Mouse (Mus musculus) intestine, embryonic 16.5 days (tissue): ENCODE data around the gene Ccdc24. TPM values are rescaled to one million over a fixed set of nuclear protein-coding genes. Genes with fewer than 3 reads are reported as not detected.
A peak's percentile ranks its signal among the peaks of the same experiment; 100 is the strongest.

Experiments used
- ATAC-seq: fragments of 200-750 bp; cut with Nextera tagmentation; 2 replicates; pipeline ENCODE4 v1.8.0; 2017; ENCODE audit warnings: moderate TSS enrichment, moderate library complexity
- H3K27ac ChIP-seq: fragments of 300-500 bp; sonication (generic); 2 replicates; pipeline ENCODE4 v1.5.1; 2014; ENCODE audit warnings: mild to moderate bottlenecking, low read length
- H3K27me3 ChIP-seq: fragments of 300-500 bp; sonication (generic); replicated peaks from 2 replicates; pipeline ENCODE4 v1.6.1; 2014; ENCODE audit warnings: low read length, control low read depth, mixed read lengths; ENCODE audit not compliant: control insufficient read depth, insufficient read depth
- H3K36me3 ChIP-seq: fragments of 300-500 bp; sonication (generic); 2 replicates; pipeline ENCODE4 v1.6.1; 2014; ENCODE audit warnings: low read length, control low read depth; ENCODE audit not compliant: control insufficient read depth, insufficient read depth
- H3K4me1 ChIP-seq: fragments of 300-500 bp; sonication (generic); 2 replicates; pipeline ENCODE4 v1.6.1; 2014; ENCODE audit warnings: low read length, control low read depth, mixed read lengths; ENCODE audit not compliant: control insufficient read depth, insufficient read depth
- H3K4me2 ChIP-seq: fragments of 300-500 bp; sonication (generic); 2 replicates; pipeline ENCODE4 v1.6.1; 2014; ENCODE audit warnings: low read depth, low read length, control low read depth
- H3K4me3 ChIP-seq: fragments of 300-500 bp; sonication (generic); 2 replicates; pipeline ENCODE4 v1.5.1; 2014; ENCODE audit warnings: mild to moderate bottlenecking, low read length
- H3K9ac ChIP-seq: fragments of 300-500 bp; sonication (generic); 2 replicates; pipeline ENCODE4 v1.6.1; 2014; ENCODE audit warnings: low read depth, low read length
- H3K9me3 ChIP-seq: fragments of 300-500 bp; sonication (generic); 2 replicates; pipeline ENCODE4 v1.6.1; 2016; ENCODE audit warnings: low read length, control low read depth; ENCODE audit not compliant: control insufficient read depth
- WGBS: fragments of 180-500 bp; shearing (Covaris S2); extraction: QIAGEN DNeasy Blood & Tissue Kit; methylation state at CpG from one replicate; pipeline ENCODE4 v1.1.7; 2014; 5-methylcytosine and 5-hydroxymethylcytosine counted together
- polyA plus RNA-seq: library from polyadenylated mRNA; unstranded; fragments of >200 nt; fragmentation: Nextera tagmentation; extraction: Ambion mirVana; gene quantifications from 2 replicates; pipeline ENCODE4 v1.2.1, GENCODE M21; 2015

The Ccdc24 gene
- polyA plus RNA-seq, 1 experiment from 2014 or later = 0.66 TPM

- WGBS = 82% methylated on average over 10 of the region's 10 CpGs
- Histone ChIP-seq H3K4me2 (no peak overlapping the region), H3K9ac (no peak overlapping the region), H3K27me3 (no peaks in the 10 kb centered on the region), H3K4me1 (no peaks in the 10 kb centered on the region), H3K4me3 (no peak overlapping the region), H3K9me3 (no peaks in the 10 kb centered on the region), H3K36me3 (no peaks in the 10 kb centered on the region), H3K27ac (no peak overlapping the region)
- no peak for ATAC-seq
Observed at GRCm38 (mm10) chr4:117852152-117852868, 20.0 kb downstream of the Ccdc24 start.

GRCm38 (mm10) chr4:117850871-117851270, 21.5 kb downstream of the Ccdc24 start:
- Histone ChIP-seq H3K27me3 (no peaks in the 10 kb centered on the region), H3K4me2 (no peak overlapping the region), H3K4me3 (no peak overlapping the region), H3K9ac (no peak overlapping the region), H3K4me1 (no peaks in the 10 kb centered on the region), H3K36me3 (no peaks in the 10 kb centered on the region), H3K27ac (no peak overlapping the region), H3K9me3 (no peaks in the 10 kb centered on the region)
- WGBS = 76% methylated on average over 7 of the region's 7 CpGs
- ATAC-seq = no peak

- Histone ChIP-seq H3K9ac (no peak overlapping the region), H3K27ac (no peak overlapping the region), H3K9me3 (no peaks in the 10 kb centered on the region), H3K4me1 (no peaks in the 10 kb centered on the region), H3K4me3 (no peak overlapping the region), H3K27me3 (no peaks in the 10 kb centered on the region), H3K4me2 (no peak overlapping the region), H3K36me3 (no peaks in the 10 kb centered on the region)
- 84% methylated on average over 7 of the region's 7 CpGs for WGBS
- ATAC-seq = no peak
Observed at GRCm38 (mm10) chr4:117850176-117850575, 22.2 kb downstream of the Ccdc24 start.

GRCm38 (mm10) chr4:117849506-117849905, 22.9 kb downstream of the Ccdc24 start:
- 69% methylated on average over 5 of the region's 5 CpGs for WGBS
- no peaks in the 10 kb centered on the region for H3K27me3 ChIP-seq
- no peaks in the 10 kb centered on the region for H3K4me1 ChIP-seq
- H3K9me3 ChIP-seq = no peaks in the 10 kb centered on the region
- no peaks in the 10 kb centered on the region for H3K36me3 ChIP-seq
- no peak for ATAC-seq
- no peak overlapping the region for H3K27ac ChIP-seq
- H3K4me2 ChIP-seq = no peak overlapping the region
- no peak overlapping the region for H3K4me3 ChIP-seq
- H3K9ac ChIP-seq = no peak overlapping the region

GRCm38 (mm10) chr4:117849063-117849462, 23.3 kb downstream of the Ccdc24 start:
- Histone ChIP-seq H3K27me3 (no peaks in the 10 kb centered on the region), H3K4me1 (no peaks in the 10 kb centered on the region), H3K4me3 (no peak overlapping the region), H3K27ac (no peak overlapping the region), H3K9me3 (no peaks in the 10 kb centered on the region), H3K4me2 (no peak overlapping the region), H3K36me3 (no peaks in the 10 kb centered on the region), H3K9ac (no peak overlapping the region)
- WGBS = 54% methylated on average over 17 of the region's 17 CpGs
- no peak for ATAC-seq

- peak; percentile 34; the same call in 1 of the 2 replicates for ATAC-seq
- no peaks in the 10 kb centered on the region for H3K4me1 ChIP-seq
- H3K4me2 ChIP-seq = no peak overlapping the region
- H3K4me3 ChIP-seq = no peak overlapping the region
- no peak overlapping the region for H3K9ac ChIP-seq
- WGBS = 54% methylated on average over 2 of the region's 2 CpGs
- H3K36me3 ChIP-seq = no peaks in the 10 kb centered on the region
- H3K9me3 ChIP-seq = no peaks in the 10 kb centered on the region
- H3K27me3 ChIP-seq = no peaks in the 10 kb centered on the region
- H3K27ac ChIP-seq = peak overlapping the region; percentile 42; the same call in 1 of the 2 replicates
Observed at GRCm38 (mm10) chr4:117847011-117847410, 25.3 kb downstream of the Ccdc24 start.

- no peak overlapping the region for H3K4me2 ChIP-seq
- H3K9ac ChIP-seq = no peak overlapping the region
- H3K4me3 ChIP-seq = no peak overlapping the region
- H3K27me3 ChIP-seq = no peaks in the 10 kb centered on the region
- H3K9me3 ChIP-seq = no peaks in the 10 kb centered on the region
- no peaks in the 10 kb centered on the region for H3K36me3 ChIP-seq
- no peak for ATAC-seq
- H3K27ac ChIP-seq = no peak overlapping the region
- WGBS = 96% methylated on average over 4 of the region's 4 CpGs
- no peaks in the 10 kb centered on the region for H3K4me1 ChIP-seq
Observed at GRCm38 (mm10) chr4:117846261-117846660, 26.1 kb downstream of the Ccdc24 start.

GRCm38 (mm10) chr4:117845316-117845715, 27.0 kb downstream of the Ccdc24 start:
- Histone ChIP-seq H3K4me2 (no peak overlapping the region), H3K4me3 (no peak overlapping the region), H3K4me1 (no peaks in the 10 kb centered on the region), H3K9ac (no peak overlapping the region), H3K36me3 (no peaks in the 10 kb centered on the region), H3K27ac (no peak overlapping the region), H3K9me3 (no peaks in the 10 kb centered on the region), H3K27me3 (no peaks in the 10 kb centered on the region)
- 83% methylated on average over 11 of the region's 11 CpGs for WGBS
- ATAC-seq = no peak

- 86% methylated on average over 5 of the region's 5 CpGs for WGBS
- Histone ChIP-seq H3K27me3 (no peaks in the 10 kb centered on the region), H3K4me3 (no peak overlapping the region), H3K9ac (no peak overlapping the region), H3K36me3 (no peaks in the 10 kb centered on the region), H3K9me3 (no peaks in the 10 kb centered on the region), H3K4me1 (no peaks in the 10 kb centered on the region), H3K27ac (no peak overlapping the region), H3K4me2 (no peak overlapping the region)
- no peak for ATAC-seq
Observed at GRCm38 (mm10) chr4:117844467-117844866, 27.9 kb downstream of the Ccdc24 start.

- Histone ChIP-seq H3K9ac (no peak overlapping the region), H3K9me3 (no peaks in the 10 kb centered on the region), H3K27me3 (no peaks in the 10 kb centered on the region), H3K4me2 (no peak overlapping the region), H3K4me1 (no peaks in the 10 kb centered on the region), H3K36me3 (no peaks in the 10 kb centered on the region), H3K27ac (no peak overlapping the region), H3K4me3 (no peak overlapping the region)
- no peak for ATAC-seq
- 90% methylated on average over 5 of the region's 5 CpGs for whole genome bisulfite sequencing
Observed at GRCm38 (mm10) chr4:117843101-117843500, 29.3 kb downstream of the Ccdc24 start.
